8 mouse cellular contexts compared by ENCODE assay signal in genomic region chr15:81137298-81137697, GRCm38 (mm10). TPM values are rescaled to one million over a fixed set of nuclear protein-coding genes. Genes with fewer than 3 reads are reported as not detected.
DNase-seq lines count a peak whose midpoint lies in the region; ATAC-seq and TF ChIP-seq lines count a peak whose summit lies in the region.

No protein-coding gene starts in this region.

- no peaks in the 10 kb centered on the region for H3K9me3 ChIP-seq in midbrain, embryonic 10.5 days (replicated peaks)
- H3K9me3 ChIP-seq in midbrain, embryonic 14.5 days (ENCODE audit: control insufficient read depth, low read length): no peaks in the 10 kb centered on the region
- no peaks in the 10 kb centered on the region for H3K9me3 ChIP-seq in heart, embryonic 13.5 days
- H3K9me3 ChIP-seq in midbrain, embryonic 13.5 days: no peaks in the 10 kb centered on the region

- no peak overlapping the region for H3K4me2 ChIP-seq in midbrain, embryonic 14.5 days (ENCODE audit: low read length)
- H3K4me2 ChIP-seq in heart, embryonic 13.5 days: peak overlapping the region; percentile 20
- no peak overlapping the region for H3K4me2 ChIP-seq in midbrain, embryonic 13.5 days (replicated peaks)

- 0 out of 2 replicates have a peak overlapping the region, but pooled peaks have one; percentile 33 for H3K27ac ChIP-seq in midbrain, embryonic 10.5 days (replicated peaks)
- H3K27ac ChIP-seq in midbrain, embryonic 14.5 days (replicated peaks; ENCODE audit: low read depth, low read length): no peak overlapping the region
- 0 out of 2 replicates have a peak overlapping the region, but pooled peaks have one; percentile 22 for H3K27ac ChIP-seq in heart, embryonic 13.5 days (replicated peaks)
- peak overlapping the region; percentile 28; the same call in 1 of the 2 replicates for H3K27ac ChIP-seq in small intestine, adult 2 months (ENCODE audit: insufficient read depth, low read depth, low read length)
- H3K27ac ChIP-seq in midbrain, embryonic 13.5 days: no peak overlapping the region

- peaks cover 27% of the 10 kb centered on the region for H3K4me1 ChIP-seq in midbrain, embryonic 10.5 days
- 0 out of 2 replicates have a peak, but pooled peaks cover 2% of the 10 kb centered on the region for H3K4me1 ChIP-seq in midbrain, embryonic 14.5 days (ENCODE audit: control insufficient read depth, insufficient read depth, low read length)
- peaks cover 15% of the 10 kb centered on the region for H3K4me1 ChIP-seq in heart, embryonic 13.5 days
- H3K4me1 ChIP-seq in small intestine, adult 2 months (ENCODE audit: control insufficient read depth, insufficient read depth, insufficient read length, low read length): peaks cover 18% of the 10 kb centered on the region
- peaks cover 3% of the 10 kb centered on the region for H3K4me1 ChIP-seq in midbrain, embryonic 13.5 days (replicated peaks)

- no peak for TF ChIP-seq CTCF in small intestine, adult 2 months (IDR thresholded peaks at IDR 0.05; ENCODE audit: extremely low read depth, insufficient read length, insufficient replicate concordance, low read depth, low read length)

- no peak for TF ChIP-seq POLR2A in small intestine, adult 2 months (IDR thresholded peaks at IDR 0.05; ENCODE audit: low read depth, low read length)

- intact Hi-C loops in left cerebral cortex, postnatal 36 days (cut with DNase I): no loop called here

- H3K4me3 ChIP-seq in midbrain, embryonic 10.5 days: no peak overlapping the region
- H3K4me3 ChIP-seq in midbrain, embryonic 14.5 days (replicated peaks; ENCODE audit: low read depth, low read length): no peak overlapping the region
- H3K4me3 ChIP-seq in heart, embryonic 13.5 days: no peak overlapping the region
- no peak overlapping the region for H3K4me3 ChIP-seq in small intestine, adult 2 months (ENCODE audit: low read depth, low read length)
- no peak overlapping the region for H3K4me3 ChIP-seq in midbrain, embryonic 13.5 days (replicated peaks)

- whole genome bisulfite sequencing in midbrain, embryonic 10.5 days: 25% methylated on average over 6 of the region's 6 CpGs
- WGBS in midbrain, embryonic 14.5 days: 25% methylated on average over 6 of the region's 6 CpGs
- 25% methylated on average over 6 of the region's 6 CpGs for WGBS in heart, embryonic 13.5 days
- WGBS in small intestine, adult 2 months: 67% methylated on average over 6 of the region's 6 CpGs
- 33% methylated on average over 6 of the region's 6 CpGs for WGBS in midbrain, embryonic 13.5 days

- H3K9ac ChIP-seq in midbrain, embryonic 14.5 days (replicated peaks; ENCODE audit: low read length): no peak overlapping the region
- peak overlapping the region; percentile 3; the same call in 1 of the 2 replicates for H3K9ac ChIP-seq in heart, embryonic 13.5 days
- H3K9ac ChIP-seq in midbrain, embryonic 13.5 days (replicated peaks): no peak overlapping the region

- no peak for ATAC-seq in midbrain, embryonic 14.5 days (ENCODE audit: low FRiP score, low TSS enrichment)
- ATAC-seq in heart, embryonic 13.5 days (ENCODE audit: extremely low read depth, insufficient number of reproducible peaks, low FRiP score, low TSS enrichment): no peak
- no peak for ATAC-seq in midbrain, embryonic 13.5 days

- H3K36me3 ChIP-seq in midbrain, embryonic 10.5 days: no peaks in the 10 kb centered on the region
- H3K36me3 ChIP-seq in midbrain, embryonic 14.5 days (ENCODE audit: control insufficient read depth, insufficient read depth, low read length): no peaks in the 10 kb centered on the region
- no peaks in the 10 kb centered on the region for H3K36me3 ChIP-seq in heart, embryonic 13.5 days
- H3K36me3 ChIP-seq in small intestine, adult 2 months (ENCODE audit: control insufficient read depth, insufficient read depth, low read length): no peaks in the 10 kb centered on the region
- no peaks in the 10 kb centered on the region for H3K36me3 ChIP-seq in midbrain, embryonic 13.5 days

- H3K27me3 ChIP-seq in midbrain, embryonic 10.5 days (ENCODE audit: low read depth, poor library complexity, severe bottlenecking): no peaks in the 10 kb centered on the region
- H3K27me3 ChIP-seq in midbrain, embryonic 14.5 days (ENCODE audit: control insufficient read depth, insufficient read depth, low read length): no peaks in the 10 kb centered on the region
- no peaks in the 10 kb centered on the region for H3K27me3 ChIP-seq in heart, embryonic 13.5 days (replicated peaks)
- H3K27me3 ChIP-seq in small intestine, adult 2 months (ENCODE audit: control insufficient read depth, insufficient read depth, low read length): no peaks in the 10 kb centered on the region
- no peaks in the 10 kb centered on the region for H3K27me3 ChIP-seq in midbrain, embryonic 13.5 days

- peak; percentile 22 for DNase-seq in midbrain, embryonic 10.5 days (ENCODE audit: low spot score)
- no peak for DNase-seq in midbrain, embryonic 14.5 days
- DNase-seq in adrenal gland, postnatal 36 days: peak; percentile 48 to 61
- DNase-seq in layer of hippocampus, adult 9-10 months (ENCODE audit: low spot score): no peak
- DNase-seq in left cerebral cortex, postnatal 36 days (ENCODE audit: low spot score in 2 of 2): no peak

RNA-seq across cellular contexts. Expression of gene Mrtfa, which starts 53.3 kb away (rescaled TPM):
- polyA plus RNA-seq in midbrain, embryonic 10.5 days (2016; fragmentation: Nextera tagmentation; extraction: Ambion mirVana): 20.5 and 23.0 TPM in 2 replicates
- polyA plus RNA-seq in midbrain, embryonic 14.5 days (2014; fragmentation: Nextera tagmentation; extraction: Ambion mirVana): 25.4 and 34.0 TPM in 2 replicates
- 10 to 100 TPM; 28.6 to 31.0 TPM for total RNA-seq in adrenal gland, postnatal 36 days (2021)
- polyA plus RNA-seq in heart, embryonic 13.5 days (2015; fragmentation: Nextera tagmentation; extraction: Ambion mirVana): 13.9 and 15.9 TPM in 2 replicates
- polyA plus RNA-seq in small intestine, adult 2 months (2012; rRNA removed): 16.8 and 34.5 TPM in 2 replicates
- polyA plus RNA-seq in midbrain, embryonic 13.5 days (2015; fragmentation: Nextera tagmentation; extraction: Ambion mirVana): 21.6 and 32.0 TPM in 2 replicates
- 10 to 100 TPM; 56.9 to 79.7 TPM for total RNA-seq in left cerebral cortex, postnatal 36 days (2021)

Comparison
In these comparisons a context has a peak if more than half of its experiments do, and no peak if none do; other contexts are left out.
1. DNase-seq: peak in midbrain, embryonic 10.5 days (single experiment) and adrenal gland, postnatal 36 days (2 of 2); none in midbrain, embryonic 14.5 days (single experiment), layer of hippocampus, adult 9-10 months (single experiment) and left cerebral cortex, postnatal 36 days (0 of 2).
2. H3K27ac ChIP-seq: peak in midbrain, embryonic 10.5 days (single experiment), heart, embryonic 13.5 days (single experiment) and small intestine, adult 2 months (single experiment); none in midbrain, embryonic 14.5 days (single experiment) and midbrain, embryonic 13.5 days (single experiment).